Mouse (Mus musculus) adrenal gland, adult 18-20 months (tissue): ENCODE data around the gene 4933405L10Rik. TPM values are rescaled to one million over a fixed set of nuclear protein-coding genes. Genes with fewer than 3 reads are reported as not detected.

ENCODE experiments used
- DNase-seq, 2 experiments: peaks; one replicate each; pipeline ENCODE4 v3.0.0; 2021 to 2022; ENCODE audit warnings: low spot score in 2 of 2
- long read RNA-seq, 2 experiments: library from polyadenylated mRNA; stranded (forward); transcript quantifications; one replicate each; pipeline ENCODE4 v2.0.0; 2021
- total RNA-seq, 2 experiments: library from RNA; stranded (reverse); gene quantifications; 1 replicate in 1 of 2; 2 replicates in 1 of 2; pipeline ENCODE4 v1.2.3; 2021

4933405L10Rik gene
- not detected for total RNA-seq
- long read RNA-seq, experiment 1, result 0 reads
- long read RNA-seq, experiment 2, result 0 reads

DNA sequence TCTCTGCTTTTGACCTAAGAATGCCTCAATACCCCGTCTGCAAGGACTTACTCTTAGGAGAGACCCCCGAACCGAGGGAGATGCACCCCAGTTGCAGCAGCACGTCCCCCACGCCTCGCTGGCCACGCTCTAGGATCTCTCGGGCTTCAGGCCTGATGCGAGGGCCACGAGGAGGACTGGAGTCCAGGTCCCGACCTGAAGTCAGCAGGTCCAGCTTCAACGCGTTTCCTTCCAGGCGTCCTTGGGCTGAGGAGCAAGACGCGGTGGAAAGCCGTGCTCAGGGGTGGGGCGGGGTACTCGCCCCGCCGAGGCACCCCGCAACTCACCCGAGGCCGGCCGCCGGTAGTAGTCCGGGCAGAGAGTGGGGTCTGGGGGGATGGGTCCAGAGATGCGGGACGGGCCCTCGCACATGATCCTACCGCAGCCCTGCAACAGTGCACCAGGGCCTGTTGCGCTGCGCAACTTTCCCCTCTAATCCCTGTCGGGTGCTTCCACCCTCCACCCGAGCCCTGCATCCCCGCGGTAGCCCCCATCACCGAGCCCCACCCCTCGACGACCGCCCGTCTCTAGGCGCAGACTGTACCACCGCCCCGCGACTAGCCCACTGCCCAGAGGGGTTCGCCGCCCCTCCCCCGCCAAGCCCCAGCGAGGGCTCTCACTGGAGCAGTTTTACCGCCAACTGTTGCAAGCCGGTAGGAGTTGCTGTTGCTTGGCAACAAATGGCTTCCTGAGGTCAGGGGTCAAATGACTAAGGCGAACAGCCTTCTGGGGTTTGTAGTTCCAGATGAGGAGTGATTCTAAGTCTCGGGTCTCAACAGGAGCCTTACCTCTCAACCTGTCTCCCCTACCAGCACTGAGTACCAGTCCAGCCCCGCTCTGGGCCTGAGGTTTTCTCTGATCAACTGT, at the start of gene 4933405L10Rik, which contains the start of gene Enkd1:
TSS of gene 4933405L10Rik (plus strand) at position 158 of the 906 bp plus-strand sequence.
TSS of gene Enkd1 (minus strand) at position 713 of the 906 bp plus-strand sequence.
- peak; percentile 69 to 75 for DNase-seq

DNA sequence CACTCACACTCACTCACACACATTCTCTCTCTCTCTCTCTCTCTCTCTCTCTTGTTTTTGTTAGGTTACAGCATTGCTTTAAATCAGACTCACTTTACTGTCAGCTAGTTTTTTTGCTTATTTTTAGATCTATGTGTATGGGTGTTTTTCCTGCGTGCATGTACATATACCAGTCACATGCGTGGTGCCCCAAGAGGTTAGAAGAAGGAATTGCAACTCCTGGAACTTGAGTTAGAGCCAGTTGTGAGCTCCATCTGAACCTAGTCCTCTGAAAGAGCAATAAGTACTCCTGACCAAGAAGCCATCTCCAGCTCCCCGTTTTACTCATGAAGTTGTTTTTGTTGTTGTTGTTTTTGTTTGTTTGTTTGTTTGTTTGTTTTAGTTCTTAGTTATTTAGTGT, 46.3 kb upstream of the 4933405L10Rik start:
- no peak for DNase-seq

DNA sequence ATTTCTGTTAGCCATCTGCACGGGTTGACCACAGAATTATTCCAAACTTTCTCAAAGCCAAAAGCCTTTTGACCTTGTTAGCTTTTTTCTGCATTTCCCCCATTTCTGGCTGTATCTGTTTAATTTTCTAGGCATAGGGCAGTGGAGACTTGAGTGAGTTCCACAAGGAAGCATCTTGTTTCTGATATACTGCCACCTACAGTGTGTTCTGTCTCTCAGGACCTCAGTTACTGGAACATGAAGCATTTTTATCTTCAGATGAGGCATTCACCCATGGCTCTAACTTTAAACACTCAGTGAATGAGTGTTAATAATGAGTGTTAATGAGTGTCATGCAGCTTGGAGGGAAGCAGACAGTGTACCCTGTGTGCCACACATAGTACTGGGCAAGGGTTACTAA, 29.6 kb upstream of the 4933405L10Rik start:
- DNase-seq, result no peak

DNA sequence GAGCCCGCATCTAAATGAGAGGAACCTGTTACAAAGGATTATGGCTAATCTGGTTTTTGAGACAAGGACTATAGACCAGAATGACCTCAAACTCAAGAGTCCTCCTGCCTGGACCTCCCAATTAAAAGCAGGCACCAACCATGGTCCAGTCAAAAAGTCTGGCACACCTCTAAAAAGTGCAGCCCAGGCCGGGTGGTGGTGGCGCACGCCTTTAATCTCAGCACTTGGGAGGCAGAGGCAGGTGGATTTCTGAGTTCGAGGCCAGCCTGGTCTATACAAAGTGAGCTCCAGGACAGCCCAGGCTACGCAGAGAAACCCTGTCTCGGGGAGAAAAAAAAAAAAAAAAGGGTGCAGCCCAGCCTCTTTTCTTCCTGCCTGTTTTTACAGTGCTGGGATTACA, 22.1 kb upstream of the 4933405L10Rik start:
- DNase-seq, result no peak

DNA sequence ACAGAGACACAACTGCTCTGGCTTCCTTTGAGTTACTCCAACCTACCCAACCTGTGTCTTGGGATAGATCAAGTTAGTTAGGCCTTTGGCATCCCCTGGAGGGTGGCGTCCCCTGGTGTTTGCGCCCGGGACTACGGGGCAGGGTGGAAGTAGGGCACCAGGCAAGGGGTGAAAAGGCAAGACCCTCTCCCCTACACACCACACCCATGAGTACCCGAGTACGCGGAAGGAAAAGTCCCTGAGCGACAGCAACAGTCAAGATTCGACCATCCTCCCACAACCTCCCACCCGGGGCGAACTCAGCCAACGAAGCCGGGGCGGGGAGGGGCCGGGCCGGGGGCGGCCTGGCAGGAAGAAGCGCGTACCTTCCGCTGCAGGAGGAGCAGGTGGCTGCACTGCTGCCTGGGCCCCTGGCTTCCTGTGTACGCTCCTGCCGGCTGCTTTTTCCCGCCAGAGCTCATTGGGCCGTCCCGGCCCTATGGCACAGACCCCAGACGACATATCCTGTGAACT, 21.6 kb upstream of the 4933405L10Rik start, which contains the start of gene Carmil2:
TSS of gene Carmil2 (plus strand) at position 479 of the 513 bp plus-strand sequence.
- DNase-seq, result peak; percentile 51 to 72

DNA sequence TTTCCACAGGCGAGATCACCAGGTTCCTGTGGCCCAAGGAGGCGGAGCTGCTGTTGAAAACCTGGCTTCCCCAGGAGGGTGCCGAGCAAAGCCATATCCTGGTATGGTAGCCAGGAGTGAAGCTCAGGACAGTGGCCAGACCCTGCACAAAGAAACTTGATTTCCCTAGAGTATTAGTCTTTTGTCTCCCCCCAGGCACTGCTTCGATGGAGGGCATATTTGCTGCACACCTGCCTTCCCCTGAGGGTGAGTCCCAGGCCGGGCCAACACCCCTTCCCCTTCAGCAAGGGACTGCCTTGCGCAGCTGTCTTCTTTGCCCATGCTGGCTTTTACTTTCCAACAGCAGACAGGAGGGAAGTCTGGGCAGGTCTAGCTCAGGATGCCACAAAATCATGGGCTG, 20.9 kb upstream of the 4933405L10Rik start:
- DNase-seq, result no peak

DNA sequence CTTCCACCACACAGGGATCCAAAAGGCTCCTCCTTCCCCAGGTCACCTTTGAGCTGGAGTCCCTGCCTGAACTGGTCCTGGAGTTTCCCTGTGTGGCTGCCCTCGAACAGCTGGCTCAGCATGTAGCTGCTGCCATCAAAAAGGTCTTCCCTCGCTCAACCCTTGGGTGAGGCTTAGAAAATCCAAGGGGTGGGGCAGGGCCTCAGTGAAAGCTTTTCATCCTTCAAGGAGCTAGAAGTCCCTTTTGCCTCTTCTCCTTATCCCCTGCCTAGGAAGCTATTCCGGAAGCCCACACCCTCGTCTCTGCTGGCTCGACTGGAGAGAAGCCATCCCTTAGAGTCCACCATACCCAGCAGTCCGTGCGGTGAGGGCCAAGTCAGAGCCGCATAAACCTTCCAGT, 19.9 kb upstream of the 4933405L10Rik start:
- no peak for DNase-seq

DNA sequence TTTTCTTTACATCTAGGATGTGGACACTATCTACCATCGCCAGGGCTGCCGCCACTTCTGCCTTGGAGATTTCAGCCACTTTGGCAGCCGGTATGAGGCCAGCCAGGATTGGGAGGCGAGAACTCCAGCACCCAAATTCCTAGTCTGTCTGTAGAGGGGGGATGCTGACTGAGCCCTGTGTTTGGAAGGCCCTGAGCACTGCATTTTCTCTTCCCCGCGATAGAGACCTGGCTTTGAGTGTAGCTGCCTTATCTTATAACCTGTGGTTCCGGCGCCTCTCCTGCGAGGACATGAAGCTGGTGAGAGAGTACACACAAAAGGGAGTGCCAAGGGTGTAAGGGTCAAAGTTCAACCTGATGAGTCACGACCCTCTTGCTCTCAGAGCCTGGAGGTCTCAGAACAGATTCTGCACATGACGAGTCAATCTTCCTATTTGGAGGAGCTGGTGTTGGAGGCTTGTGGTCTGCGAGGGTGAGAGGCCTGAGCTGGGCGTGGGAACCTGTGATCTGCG, 19.2 kb upstream of the 4933405L10Rik start:
- DNase-seq, result no peak

DNA sequence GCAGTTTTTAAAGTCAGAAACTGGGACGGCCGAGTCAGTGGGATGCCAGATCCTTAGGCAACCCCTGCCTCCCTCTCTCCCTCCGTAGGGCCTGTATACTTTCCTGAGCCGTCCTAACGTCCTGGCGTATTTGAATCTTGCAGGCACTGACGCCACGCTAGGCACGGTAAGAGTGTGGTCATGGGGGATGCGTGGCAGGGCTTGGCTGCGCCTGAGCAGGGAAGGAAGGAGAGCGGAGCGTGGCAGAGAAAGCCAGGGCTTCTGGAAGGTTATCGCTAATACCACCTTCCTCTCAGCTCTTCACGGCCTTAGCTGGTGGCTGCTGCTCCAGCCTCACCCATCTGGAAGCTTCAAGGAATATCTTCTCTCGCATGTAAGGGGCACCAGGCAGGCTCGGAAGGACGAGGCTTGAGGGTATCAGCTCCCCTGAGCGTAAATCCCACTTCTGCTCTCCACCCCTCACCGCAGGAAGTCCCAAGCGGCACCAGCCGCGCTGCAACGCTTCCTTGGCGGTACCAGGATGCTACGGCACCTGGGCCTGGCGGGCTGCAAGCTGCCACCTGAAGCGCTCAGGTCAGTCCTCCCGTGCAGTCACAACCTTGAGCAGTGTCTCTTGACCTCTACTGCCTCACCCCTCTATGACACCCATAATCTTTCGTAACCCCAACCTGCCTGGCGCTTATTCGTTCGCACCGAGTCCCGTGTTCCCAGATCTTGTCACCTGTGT, 18.0 kb upstream of the 4933405L10Rik start:
- no peak for DNase-seq

DNA sequence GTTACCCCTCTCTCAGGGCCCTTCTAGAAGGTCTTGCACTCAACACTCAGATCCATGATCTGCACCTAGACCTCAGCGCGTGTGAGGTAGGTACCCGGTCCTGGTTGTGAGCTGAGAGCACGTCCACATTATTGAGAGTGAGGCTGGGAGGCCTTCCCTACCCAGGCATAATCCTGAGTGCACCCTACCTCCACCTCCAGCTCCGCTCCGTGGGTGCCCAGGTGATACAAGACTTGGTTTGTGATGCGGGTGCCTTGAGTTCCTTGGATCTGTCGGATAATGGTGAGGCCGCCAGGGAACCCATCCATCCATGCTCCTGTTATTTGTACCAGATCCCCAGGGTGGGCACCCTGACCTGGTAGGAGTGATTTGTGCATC, 17.5 kb upstream of the 4933405L10Rik start:
- DNase-seq, result no peak

DNA sequence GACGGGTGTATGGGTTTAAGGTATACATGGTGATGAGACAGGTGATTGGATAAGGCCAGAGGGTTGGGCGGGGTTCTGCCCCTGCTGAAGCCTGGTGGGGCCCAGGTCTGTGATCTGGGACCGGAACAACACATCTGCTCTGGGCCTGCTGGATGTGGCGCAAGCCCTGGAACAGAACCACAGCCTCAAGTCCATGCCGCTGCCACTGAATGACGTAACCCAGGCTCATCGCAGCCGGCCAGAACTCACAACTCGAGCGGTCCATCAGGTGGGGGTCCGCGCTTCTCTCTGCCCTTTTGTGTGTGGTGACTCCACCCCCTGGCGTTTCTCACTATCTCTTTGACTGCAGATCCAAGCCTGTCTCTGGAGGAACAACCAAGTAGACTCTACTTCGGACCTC, 16.5 kb upstream of the 4933405L10Rik start:
- DNase-seq, result no peak

DNA sequence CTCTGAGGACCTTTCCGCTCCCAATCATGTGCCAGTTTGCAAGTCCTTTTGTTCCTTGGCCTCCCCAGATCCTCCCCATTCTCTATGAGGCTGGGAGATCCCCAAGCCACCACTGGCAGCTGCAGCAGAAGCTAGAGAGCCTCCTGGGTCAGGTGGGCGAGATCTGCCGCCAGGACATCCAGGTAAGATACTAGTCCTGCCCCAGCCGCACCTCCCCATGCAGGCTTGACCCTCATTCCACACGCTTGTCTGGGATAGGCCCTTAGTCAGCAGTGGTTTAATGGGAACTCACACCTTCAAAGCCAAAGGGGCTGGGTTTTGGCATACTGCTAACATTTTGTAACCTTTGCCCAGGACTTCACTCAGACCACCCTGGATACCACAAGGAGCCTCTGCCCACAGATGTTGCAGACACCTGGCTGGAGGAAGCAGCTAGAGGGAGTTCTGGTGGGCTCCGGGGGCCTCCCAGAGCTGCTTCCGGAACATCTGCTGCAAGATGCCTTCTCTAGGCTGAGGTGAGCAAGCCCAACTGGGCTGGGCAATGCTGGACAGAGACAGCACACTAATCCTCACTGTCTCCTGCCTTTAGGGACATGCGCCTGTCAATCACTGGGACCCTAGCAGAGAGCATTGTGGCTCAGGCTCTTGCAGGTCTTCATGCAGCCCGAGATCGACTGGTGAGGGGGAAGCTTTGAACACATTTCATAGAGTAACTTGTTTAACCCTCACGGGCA, 14.8 kb upstream of the 4933405L10Rik start:
- DNase-seq, result no peak

DNA sequence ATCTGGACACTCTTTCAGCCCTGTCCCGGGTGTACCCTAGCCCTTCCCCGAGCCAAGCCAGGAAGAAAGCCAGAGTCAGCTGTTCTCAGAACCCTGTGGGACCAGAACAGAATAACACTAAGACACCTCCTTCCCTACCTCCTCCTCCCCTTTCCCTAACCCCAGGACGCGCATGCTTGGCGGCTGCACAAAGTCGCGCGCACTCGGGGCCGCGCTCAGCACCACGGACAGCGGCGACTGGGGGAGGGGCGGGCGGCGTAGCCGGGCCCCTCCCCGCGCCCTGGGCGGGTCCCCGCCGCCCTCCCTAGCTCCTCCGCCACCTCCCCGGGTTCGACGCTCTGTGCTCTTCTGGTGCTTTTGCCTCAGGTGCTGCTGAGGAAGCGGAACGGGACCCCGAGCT, 13.8 kb upstream of the 4933405L10Rik start:
- peak; percentile 67 to 78 for DNase-seq

DNA sequence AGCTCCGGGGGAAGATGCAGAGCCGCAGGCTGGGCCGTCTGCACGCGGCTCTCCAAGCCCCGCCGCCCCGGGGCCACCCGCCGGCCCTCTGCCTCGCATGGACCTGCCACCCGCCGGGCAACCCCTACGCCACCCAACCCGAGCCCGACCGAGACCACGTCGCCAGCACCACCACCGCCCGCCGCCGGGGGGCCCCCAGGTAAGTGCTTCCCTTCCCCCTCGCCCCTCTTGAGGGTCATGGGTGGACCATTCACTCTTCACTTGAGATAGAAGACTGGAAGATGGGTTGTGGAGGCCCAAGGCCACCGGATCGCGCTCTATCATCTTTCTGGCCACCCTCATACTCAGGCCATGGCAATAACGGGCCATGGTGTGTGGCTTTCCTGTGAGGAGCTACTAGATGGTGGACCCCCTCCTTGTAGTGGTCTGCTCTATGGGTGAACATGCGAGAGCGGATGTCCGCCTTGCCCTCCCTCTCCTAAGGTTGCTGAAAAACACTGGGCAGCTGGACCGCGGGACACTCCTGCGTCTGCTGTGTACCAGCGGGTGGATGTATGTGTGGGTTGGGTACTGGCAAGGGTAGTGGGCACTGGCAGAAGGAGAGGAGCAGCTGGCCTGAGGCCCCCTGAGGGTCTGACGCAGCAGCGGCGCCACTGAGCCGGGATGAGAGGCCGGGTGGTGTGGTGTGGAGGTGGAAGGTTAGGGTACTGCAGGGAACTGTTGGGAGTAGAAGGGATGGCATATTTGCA, 13.2 kb upstream of the 4933405L10Rik start:
- no peak for DNase-seq

DNA sequence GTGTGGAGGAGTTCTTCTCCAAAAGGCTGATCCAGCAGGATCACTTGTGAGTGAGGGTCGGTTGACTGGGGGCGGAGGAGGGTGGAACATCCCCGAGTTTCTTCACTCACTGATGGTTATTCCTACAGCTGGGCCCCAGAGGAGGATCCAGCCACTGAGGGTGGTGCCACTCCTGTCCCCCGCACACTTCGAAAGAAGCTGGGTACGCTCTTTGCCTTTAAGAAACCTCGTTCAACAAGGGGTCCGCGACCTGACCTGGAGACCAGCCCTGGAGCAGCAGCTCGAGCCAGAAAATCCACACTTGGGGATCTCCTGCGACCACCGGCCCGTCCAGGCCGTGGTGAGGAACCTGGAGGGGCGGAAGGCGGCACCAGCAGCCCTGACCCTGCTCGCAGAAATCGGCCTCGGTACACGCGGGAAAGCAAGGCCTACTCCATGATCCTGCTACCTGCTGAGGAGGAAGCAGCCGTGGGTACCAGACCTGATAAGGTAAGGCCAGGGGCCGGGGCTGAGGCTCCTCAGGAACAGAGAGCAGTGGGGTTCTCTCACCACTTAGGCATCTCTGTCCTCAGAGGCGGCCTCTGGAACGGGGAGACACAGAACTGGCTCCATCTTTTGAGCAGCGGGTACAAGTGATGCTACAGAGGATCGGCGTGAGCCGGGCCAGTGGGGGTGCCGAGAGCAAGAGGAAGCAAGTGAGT, 12.2 kb upstream of the 4933405L10Rik start:
- DNase-seq, result no peak

DNA sequence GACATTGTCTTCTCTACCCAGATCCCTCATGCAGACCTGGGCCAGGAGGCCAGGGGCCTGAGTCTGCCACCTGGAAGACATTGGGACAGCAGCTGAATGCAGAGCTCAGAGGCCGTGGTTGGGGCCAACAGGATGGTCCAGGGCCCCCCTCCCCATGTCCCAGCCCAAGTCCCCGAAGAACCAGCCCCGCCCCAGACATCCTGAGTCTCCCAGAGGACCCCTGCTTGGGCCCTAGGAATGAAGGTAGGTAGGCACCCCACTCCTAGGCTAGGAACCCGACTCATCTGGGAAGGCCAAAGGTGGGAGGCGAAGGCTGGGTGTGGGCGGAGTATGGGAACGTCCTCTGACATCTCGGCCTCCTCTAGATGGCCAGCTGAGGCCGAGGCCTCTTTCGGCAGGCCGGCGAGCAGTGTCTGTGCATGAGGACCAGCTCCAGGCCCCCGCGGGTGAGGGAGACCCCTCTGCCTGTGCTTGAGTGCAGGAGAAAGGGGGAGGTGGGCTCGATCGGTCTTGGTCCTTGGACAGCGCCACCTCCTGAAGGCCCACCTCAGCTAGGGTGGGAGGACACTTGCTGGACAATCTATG, 10.2 kb upstream of the 4933405L10Rik start:
- no peak for DNase-seq

DNA sequence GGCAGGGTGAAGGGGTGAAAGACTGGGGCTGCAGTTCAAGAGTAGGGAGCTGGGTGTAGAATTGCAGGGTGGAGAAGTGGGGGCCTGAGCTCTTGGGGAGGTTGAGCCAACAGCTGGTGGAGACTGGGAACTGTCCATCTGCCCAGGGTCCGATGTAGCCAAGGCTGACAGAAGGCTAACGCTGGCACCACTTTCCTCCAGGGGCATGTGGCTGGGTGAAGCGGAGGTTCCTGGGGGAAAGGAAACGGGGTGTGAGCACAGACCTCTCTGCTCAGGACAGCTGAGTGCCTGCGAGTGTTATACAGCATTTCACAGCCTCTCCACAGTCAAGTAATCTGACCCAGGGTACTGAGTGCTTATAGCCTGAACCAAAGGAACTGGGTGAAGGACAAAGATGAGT, 8.7 kb upstream of the 4933405L10Rik start:
- DNase-seq, result no peak

DNA sequence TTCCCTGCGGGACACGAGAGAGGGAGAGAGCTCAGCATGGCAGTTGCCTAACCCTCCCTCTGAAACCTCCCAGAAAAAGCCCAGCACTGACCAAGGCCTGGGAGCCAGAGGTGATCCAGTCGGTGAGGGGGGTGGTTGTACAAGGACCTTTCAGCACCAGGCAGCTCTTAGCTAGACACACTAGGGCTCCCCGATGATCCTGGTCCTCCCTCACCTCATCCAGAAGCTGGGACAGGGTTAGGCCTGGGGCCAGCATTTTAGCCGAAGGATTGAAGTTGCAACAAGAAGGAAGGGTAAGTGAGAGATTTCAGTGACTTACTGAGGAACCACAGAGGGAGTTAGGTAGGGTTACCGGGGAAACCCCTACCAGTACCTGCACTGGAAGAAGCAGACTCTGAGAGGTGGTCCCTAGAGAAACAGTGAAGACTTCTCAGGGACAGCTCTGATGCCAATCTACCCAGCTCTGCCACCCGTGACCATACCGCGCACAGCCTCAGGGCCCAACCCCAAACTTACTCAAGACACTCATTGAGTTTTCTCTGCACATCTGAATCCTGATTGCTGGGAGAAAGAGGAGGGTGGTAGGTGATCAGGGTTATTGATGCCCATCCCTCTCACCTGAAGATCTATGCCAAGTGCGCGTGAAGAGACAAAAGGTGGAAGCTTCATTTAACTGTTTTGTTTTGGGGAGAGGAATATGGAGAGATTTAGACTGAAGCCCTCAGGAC, 7.8 kb upstream of the 4933405L10Rik start:
- DNase-seq, result no peak
